Mouse (Mus musculus): Measurements from ENCODE around the gene Cfd. TPM values are rescaled to one million over a fixed set of nuclear protein-coding genes. Genes with fewer than 3 reads are reported as not detected.

Cfd gene
- polyA plus RNA-seq, 1 experiment = not detected

DNA sequence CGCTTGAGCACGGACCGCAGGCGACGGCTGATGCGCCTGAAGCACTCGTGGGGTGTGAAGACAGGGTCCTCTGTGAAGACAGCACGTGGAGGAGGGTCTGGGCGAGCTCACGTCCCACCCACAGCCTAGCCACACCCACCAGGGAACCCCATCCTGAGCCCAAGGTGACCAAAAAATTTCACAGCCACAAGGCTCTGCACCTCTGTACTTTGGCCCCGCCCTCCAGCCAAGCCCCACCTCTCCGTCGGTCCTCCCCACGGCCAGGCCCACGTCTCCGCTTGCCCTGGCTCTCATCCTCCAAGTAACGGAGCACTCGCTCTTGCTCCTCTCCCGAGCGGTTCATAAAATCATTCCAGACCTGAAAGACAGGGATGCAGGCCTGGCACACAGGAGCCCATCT, 21.8 kb downstream of the Cfd start:
- Histone ChIP-seq H3K4me3 (ENCODE audit: insufficient read depth, poor library complexity, severe bottlenecking) (no peak overlapping the region), H3ac (ENCODE audit: control insufficient read depth, insufficient read length, low read depth) (no peak overlapping the region), H3K79me2 (ENCODE audit: control insufficient read depth, insufficient read depth) (peaks cover 28% of the 10 kb centered on the region), H3K27me3 (ENCODE audit: control insufficient read depth, insufficient read depth, insufficient read length) (no peaks in the 10 kb centered on the region), H3K36me3 (ENCODE audit: control insufficient read depth, insufficient read depth) (peaks cover 10% of the 10 kb centered on the region), H3K79me3 (ENCODE audit: low read depth) (peaks cover 2% of the 10 kb centered on the region)
- no peak for TF ChIP-seq MYOG (IDR thresholded peaks at IDR 0.05; ENCODE audit: control insufficient read depth, extremely low read depth, insufficient read length)
- no peak for TF ChIP-seq MAX (IDR thresholded peaks at IDR 0.05)
- TF ChIP-seq CTCF (IDR thresholded peaks at IDR 0.05; ENCODE audit: control insufficient read depth, insufficient read depth, insufficient read length) = no peak
- TF ChIP-seq USF1 (IDR thresholded peaks at IDR 0.05; ENCODE audit: low read depth) = no peak
- TF ChIP-seq CEBPB (IDR thresholded peaks at IDR 0.05; ENCODE audit: low read depth) = no peak
- TF ChIP-seq MYOD1 (IDR thresholded peaks at IDR 0.05; ENCODE audit: control insufficient read depth, insufficient read length, low read depth) = no peak
- no peak for TF ChIP-seq FOSL1 (IDR thresholded peaks at IDR 0.05; ENCODE audit: insufficient read depth, low read length, poor library complexity, severe bottlenecking)

- H3K79me2 ChIP-seq (ENCODE audit: control insufficient read depth, insufficient read depth) = peaks cover 24% of the 10 kb centered on the region
These were observed 23.7 kb downstream of the Cfd start for GRCm38 (mm10) chr10:79914131-79914947.

DNA sequence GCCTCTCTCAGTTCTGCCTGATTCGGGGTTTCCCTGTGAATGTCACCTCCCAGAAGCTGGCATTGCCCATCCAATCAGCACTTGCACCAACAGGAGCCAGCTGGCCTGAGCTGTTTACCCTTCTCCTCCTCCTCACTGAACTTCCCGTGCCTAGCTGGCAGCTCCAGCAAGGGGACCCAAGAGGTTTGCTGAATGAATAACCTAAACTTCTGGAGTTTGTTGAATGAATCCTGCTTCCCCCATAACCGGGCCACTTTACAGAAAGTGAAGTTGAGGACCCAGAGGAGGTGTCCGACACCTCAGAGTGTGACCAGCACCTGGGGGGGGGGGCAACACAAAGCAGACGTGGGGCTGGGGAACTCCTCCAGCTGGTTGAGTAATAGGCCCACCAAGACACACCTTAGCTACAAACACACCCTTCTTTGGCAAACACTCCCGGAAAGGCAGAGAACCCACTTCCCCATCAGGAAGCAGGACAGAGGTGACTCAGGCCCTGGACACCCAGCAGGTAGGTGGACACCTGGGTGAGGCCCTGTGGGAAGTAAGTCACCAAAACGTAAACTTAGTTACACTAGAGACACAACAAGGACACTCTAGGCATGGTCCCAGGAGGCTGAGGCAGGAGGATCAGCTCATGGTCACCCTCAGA, 24.4 kb downstream of the Cfd start:
- H3K27me3 ChIP-seq (ENCODE audit: control insufficient read depth, insufficient read depth, insufficient read length) = peaks cover 16% of the 10 kb centered on the region
- no peak overlapping the region for H3ac ChIP-seq (ENCODE audit: control insufficient read depth, insufficient read length, low read depth)
- peaks cover 10% of the 10 kb centered on the region for H3K36me3 ChIP-seq (ENCODE audit: control insufficient read depth, insufficient read depth)
- TF ChIP-seq MYOD1 (IDR thresholded peaks at IDR 0.05; ENCODE audit: control insufficient read depth, insufficient read length, low read depth) (no peak), CEBPB (IDR thresholded peaks at IDR 0.05; ENCODE audit: low read depth) (no peak), FOSL1 (IDR thresholded peaks at IDR 0.05; ENCODE audit: insufficient read depth, low read length, poor library complexity, severe bottlenecking) (no peak), MAX (IDR thresholded peaks at IDR 0.05) (no peak), USF1 (IDR thresholded peaks at IDR 0.05; ENCODE audit: low read depth) (no peak), CTCF (IDR thresholded peaks at IDR 0.05; ENCODE audit: control insufficient read depth, insufficient read depth, insufficient read length) (no peak), MYOG (IDR thresholded peaks at IDR 0.05; ENCODE audit: control insufficient read depth, extremely low read depth, insufficient read length) (no peak)
- no peak overlapping the region for H3K4me3 ChIP-seq (ENCODE audit: insufficient read depth, poor library complexity, severe bottlenecking)
- peaks cover 24% of the 10 kb centered on the region for H3K79me2 ChIP-seq (ENCODE audit: control insufficient read depth, insufficient read depth)
- peaks cover 2% of the 10 kb centered on the region for H3K79me3 ChIP-seq (ENCODE audit: low read depth)

More at GRCm38 (mm10) chr10:79914131-79914947, 23.7 kb downstream of the Cfd start:
- Histone ChIP-seq H3K4me3 (ENCODE audit: insufficient read depth, poor library complexity, severe bottlenecking) (no peak overlapping the region), H3K27me3 (ENCODE audit: control insufficient read depth, insufficient read depth, insufficient read length) (peaks cover 12% of the 10 kb centered on the region), H3ac (ENCODE audit: control insufficient read depth, insufficient read length, low read depth) (no peak overlapping the region), H3K36me3 (ENCODE audit: control insufficient read depth, insufficient read depth) (peaks cover 10% of the 10 kb centered on the region), H3K79me3 (ENCODE audit: low read depth) (peaks cover 2% of the 10 kb centered on the region)
- TF ChIP-seq CEBPB (IDR thresholded peaks at IDR 0.05; ENCODE audit: low read depth) (no peak), MYOD1 (IDR thresholded peaks at IDR 0.05; ENCODE audit: control insufficient read depth, insufficient read length, low read depth) (no peak), MYOG (IDR thresholded peaks at IDR 0.05; ENCODE audit: control insufficient read depth, extremely low read depth, insufficient read length) (no peak), FOSL1 (IDR thresholded peaks at IDR 0.05; ENCODE audit: insufficient read depth, low read length, poor library complexity, severe bottlenecking) (no peak), USF1 (IDR thresholded peaks at IDR 0.05; ENCODE audit: low read depth) (no peak), MAX (IDR thresholded peaks at IDR 0.05) (no peak), CTCF (IDR thresholded peaks at IDR 0.05; ENCODE audit: control insufficient read depth, insufficient read depth, insufficient read length) (no peak)

GRCm38 (mm10) chr10:79916081-79916480, 25.4 kb downstream of the Cfd start:
- Histone ChIP-seq H3K27me3 (ENCODE audit: control insufficient read depth, insufficient read depth, insufficient read length) (peaks cover 26% of the 10 kb centered on the region), H3K4me3 (ENCODE audit: insufficient read depth, poor library complexity, severe bottlenecking) (peak overlapping the region; percentile 64), H3ac (ENCODE audit: control insufficient read depth, insufficient read length, low read depth) (peak overlapping the region; percentile 92), H3K36me3 (ENCODE audit: control insufficient read depth, insufficient read depth) (peaks cover 7% of the 10 kb centered on the region), H3K79me3 (ENCODE audit: low read depth) (peaks cover 2% of the 10 kb centered on the region), H3K79me2 (ENCODE audit: control insufficient read depth, insufficient read depth) (peaks cover 24% of the 10 kb centered on the region)
- TF ChIP-seq USF1 (IDR thresholded peaks at IDR 0.05; ENCODE audit: low read depth) (no peak), CEBPB (IDR thresholded peaks at IDR 0.05; ENCODE audit: low read depth) (no peak), MYOG (IDR thresholded peaks at IDR 0.05; ENCODE audit: control insufficient read depth, extremely low read depth, insufficient read length) (no peak), MAX (IDR thresholded peaks at IDR 0.05) (no peak), CTCF (IDR thresholded peaks at IDR 0.05; ENCODE audit: control insufficient read depth, insufficient read depth, insufficient read length) (no peak), MYOD1 (IDR thresholded peaks at IDR 0.05; ENCODE audit: control insufficient read depth, insufficient read length, low read depth) (no peak), FOSL1 (IDR thresholded peaks at IDR 0.05; ENCODE audit: insufficient read depth, low read length, poor library complexity, severe bottlenecking) (no peak)

GRCm38 (mm10) chr10:79916808-79917531, 26.3 kb downstream of the Cfd start, which contains the start of gene Kiss1r:
Kiss1r (plus strand) TSS chr10:79916971.
- Histone ChIP-seq H3K79me3 (ENCODE audit: low read depth) (peaks cover 2% of the 10 kb centered on the region), H3K27me3 (ENCODE audit: control insufficient read depth, insufficient read depth, insufficient read length) (peaks cover 34% of the 10 kb centered on the region), H3K4me3 (ENCODE audit: insufficient read depth, poor library complexity, severe bottlenecking) (peak within 1 kb of the TSS; percentile 64), H3K36me3 (ENCODE audit: control insufficient read depth, insufficient read depth) (no peaks in the 10 kb centered on the region), H3ac (ENCODE audit: control insufficient read depth, insufficient read length, low read depth) (peak within 1 kb of the TSS; percentile 92), H3K79me2 (ENCODE audit: control insufficient read depth, insufficient read depth) (peaks cover 24% of the 10 kb centered on the region)
- TF ChIP-seq CEBPB (IDR thresholded peaks at IDR 0.05; ENCODE audit: low read depth) (no peak), MYOD1 (IDR thresholded peaks at IDR 0.05; ENCODE audit: control insufficient read depth, insufficient read length, low read depth) (no peak)
